Mouse (Mus musculus): ENCODE measurements around the gene Erv3. TPM values are rescaled to one million over a fixed set of nuclear protein-coding genes. Genes with fewer than 3 reads are reported as not detected.
A peak's percentile ranks its signal among the peaks of the same experiment; 100 is the strongest.

Gene Erv3
- polyA plus RNA-seq, 1 experiment from 2014 or later: not detected

DNA sequence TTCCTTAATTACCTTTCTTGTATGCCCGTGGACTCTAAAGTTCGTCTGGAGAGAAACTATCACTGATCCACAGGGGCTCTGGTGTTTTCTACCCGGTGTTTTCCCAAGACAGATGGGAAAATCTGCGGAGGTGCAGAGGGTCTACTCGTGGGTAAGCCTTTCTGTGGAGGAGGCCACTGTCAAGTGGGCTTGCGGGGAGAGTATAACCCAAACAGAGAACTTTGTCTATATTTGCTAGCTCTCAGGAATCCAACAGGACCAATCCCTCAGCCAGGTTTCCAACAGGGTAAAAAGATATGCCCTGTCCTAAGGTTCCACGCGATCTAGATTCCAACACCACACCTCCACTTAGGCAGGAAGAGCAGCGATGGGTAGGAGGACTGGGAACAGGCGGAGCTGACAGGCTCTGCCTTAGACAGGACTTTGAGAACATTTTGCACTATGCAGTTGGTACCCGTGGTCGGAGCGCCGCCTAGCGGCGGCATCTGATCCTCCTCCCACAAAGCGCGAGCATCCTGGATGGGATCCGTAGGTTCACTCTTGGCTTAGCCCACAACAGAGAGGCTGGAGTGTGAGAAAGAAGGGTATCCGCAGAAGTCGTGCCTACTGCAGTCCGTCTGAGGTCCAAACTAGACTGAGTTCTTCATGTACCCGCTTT lies 46.9 kb downstream of the Erv3 start:
- TF ChIP-seq CTCF (IDR thresholded peaks at IDR 0.05): peak; percentile 91
- POLR2A ChIA-PET: interaction anchor here (0.8 kb wide), 1 partner anchor 264 kb away, joined by 3 read pairs; no protein-coding TSS in a partner anchor

DNA sequence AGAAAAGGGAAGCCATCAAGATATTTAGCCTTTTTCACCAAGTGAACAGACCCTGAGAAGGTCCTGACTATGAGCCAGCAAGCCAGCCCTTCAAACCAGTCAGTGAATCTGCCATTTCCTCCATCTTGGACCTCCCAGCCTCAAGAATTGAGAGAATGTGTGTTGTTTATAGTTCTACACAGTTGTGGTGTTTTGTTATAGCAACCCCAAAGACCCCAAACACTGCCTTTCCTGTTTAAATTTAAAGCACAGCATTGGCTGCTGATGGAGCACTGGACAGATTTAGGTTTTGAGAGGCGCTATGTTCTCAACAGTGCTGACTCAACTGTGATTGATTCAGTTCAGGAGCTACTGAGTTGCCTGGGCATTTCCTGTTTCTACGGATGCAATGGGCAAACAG lies 47.9 kb downstream of the Erv3 start:
- no peak for ATAC-seq
- TF ChIP-seq CTCF (IDR thresholded peaks at IDR 0.05): no peak
- in situ Hi-C loops (cut with MboI; ENCODE audit: low pct_unique_long_range_greater_than_20kb): loop anchor here (10.0 kb wide), 2 partner anchors 267 to 387 kb away; no protein-coding TSS in a partner anchor
- ChIA-PET CTCF (interaction anchor here (1.1 to 3.3 kb wide), 8 partner anchors 9 to 281 kb away, joined by 3 to 20 read pairs (median 5); partner anchors contain the start of gene Adra1d), POLR2A (no interaction called here)
- DNase-seq (ENCODE audit: low read depth, low spot score): no peak
- no peaks in the 10 kb centered on the region for H3K27me3 ChIP-seq

More for the DNA sequence above, 46.9 kb downstream of the Erv3 start:
- ATAC-seq (peak; percentile 54), DNase-seq (ENCODE audit: low read depth, low spot score) (no peak)
- CTCF ChIA-PET: interaction anchor here (0.6 to 3.3 kb wide), 14 partner anchors 10 to 303 kb away, joined by 3 to 20 read pairs (median 4); partner anchors contain the start of gene Adra1d
- no peaks in the 10 kb centered on the region for H3K27me3 ChIP-seq
- in situ Hi-C loops (cut with MboI; ENCODE audit: low pct_unique_long_range_greater_than_20kb): loop anchor here (10.0 kb wide), 2 partner anchors 268 to 388 kb away; no protein-coding TSS in a partner anchor

DNA sequence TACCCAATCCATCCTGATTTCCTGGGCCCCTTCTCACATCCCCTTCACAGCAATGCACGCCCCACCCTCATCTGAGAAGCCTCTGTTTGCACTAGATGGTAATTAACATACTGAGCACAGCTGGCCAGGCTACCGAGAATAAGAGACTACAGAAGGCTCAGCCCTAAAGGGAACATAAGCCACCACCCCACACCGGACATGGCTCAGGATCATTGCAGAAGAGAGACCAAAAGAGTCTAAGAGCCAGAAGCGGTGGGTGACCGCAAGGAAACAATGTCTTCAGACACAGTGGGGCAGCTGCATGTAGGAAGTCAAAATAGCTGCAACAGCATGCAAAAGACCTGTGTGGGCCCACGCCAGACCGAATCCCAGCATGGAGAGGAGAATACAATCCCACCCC lies 50.7 kb downstream of the Erv3 start:
- in situ Hi-C loops (cut with MboI; ENCODE audit: low pct_unique_long_range_greater_than_20kb): no loop called here
- no peak for DNase-seq (ENCODE audit: low read depth, low spot score)
- no peaks in the 10 kb centered on the region for H3K27me3 ChIP-seq
- no peak for TF ChIP-seq CTCF (IDR thresholded peaks at IDR 0.05)
- POLR2A ChIA-PET: no interaction called here
- ATAC-seq: no peak
- CTCF ChIA-PET: interaction anchor here (1.2 to 2.2 kb wide), 2 partner anchors 263 to 279 kb away, joined by 3 to 10 read pairs; no protein-coding TSS in a partner anchor

DNA sequence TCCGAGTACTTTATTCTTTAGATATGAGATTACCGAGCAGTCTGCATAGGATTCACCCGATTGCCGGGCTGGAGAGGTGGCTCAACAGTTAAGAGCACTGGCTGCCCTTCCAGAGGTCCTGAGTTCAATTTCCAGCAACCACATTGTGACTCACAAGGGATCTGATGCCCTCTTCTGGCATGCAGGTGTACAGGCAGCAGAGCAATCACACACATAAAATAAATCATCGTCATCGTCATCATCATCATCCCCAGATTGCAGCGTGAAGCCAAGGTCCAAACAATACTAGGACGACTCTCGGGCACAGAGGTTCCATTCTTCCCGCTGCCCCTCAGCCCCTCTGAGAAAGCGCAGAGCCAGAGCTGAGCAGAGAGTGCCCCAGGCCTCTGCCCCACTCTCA lies 51.9 kb downstream of the Erv3 start:
- in situ Hi-C loops (cut with MboI; ENCODE audit: low pct_unique_long_range_greater_than_20kb): no loop called here
- H3K27me3 ChIP-seq: no peaks in the 10 kb centered on the region
- no peak for DNase-seq (ENCODE audit: low read depth, low spot score)
- ATAC-seq: no peak
- ChIA-PET POLR2A (interaction anchor here (0.6 kb wide), 2 partner anchors 152 to 768 kb away, joined by 3 to 7 read pairs; no protein-coding TSS in a partner anchor), CTCF (interaction anchor here (0.9 to 1.4 kb wide), 2 partner anchors 263 to 278 kb away, joined by 3 to 7 read pairs; no protein-coding TSS in a partner anchor)
- peak; percentile 53 for TF ChIP-seq CTCF (IDR thresholded peaks at IDR 0.05)

DNA sequence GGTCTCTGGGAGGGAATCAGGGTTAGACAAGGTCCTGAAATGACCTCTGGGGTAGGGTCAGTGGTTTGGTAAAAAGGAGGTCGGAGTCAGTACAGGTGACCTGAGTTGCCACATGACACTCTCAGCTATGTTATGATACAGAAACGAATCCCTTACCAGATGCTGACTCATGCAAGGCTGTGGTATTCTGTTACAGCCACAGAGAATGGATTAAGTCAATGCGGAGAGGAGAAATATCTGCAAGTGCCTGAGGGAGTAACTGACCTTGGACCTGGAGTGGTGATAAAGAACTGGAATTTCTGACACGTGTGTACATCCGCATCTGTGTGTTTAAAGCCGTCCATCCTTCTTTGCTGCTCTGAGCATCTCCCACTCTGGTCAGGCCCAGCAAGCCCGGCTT lies 52.7 kb downstream of the Erv3 start:
- in situ Hi-C loops (cut with MboI; ENCODE audit: low pct_unique_long_range_greater_than_20kb): no loop called here
- H3K27me3 ChIP-seq: no peaks in the 10 kb centered on the region
- ChIA-PET CTCF (interaction anchor here (0.9 to 1.4 kb wide), 3 partner anchors 29 to 277 kb away, joined by 3 to 7 read pairs (median 3); no protein-coding TSS in a partner anchor), POLR2A (interaction anchor here (0.6 kb wide), 2 partner anchors 153 to 769 kb away, joined by 3 to 7 read pairs; no protein-coding TSS in a partner anchor)
- DNase-seq (ENCODE audit: low read depth, low spot score) (no peak), ATAC-seq (peak; percentile 44)
- TF ChIP-seq CTCF (IDR thresholded peaks at IDR 0.05): no peak

DNA sequence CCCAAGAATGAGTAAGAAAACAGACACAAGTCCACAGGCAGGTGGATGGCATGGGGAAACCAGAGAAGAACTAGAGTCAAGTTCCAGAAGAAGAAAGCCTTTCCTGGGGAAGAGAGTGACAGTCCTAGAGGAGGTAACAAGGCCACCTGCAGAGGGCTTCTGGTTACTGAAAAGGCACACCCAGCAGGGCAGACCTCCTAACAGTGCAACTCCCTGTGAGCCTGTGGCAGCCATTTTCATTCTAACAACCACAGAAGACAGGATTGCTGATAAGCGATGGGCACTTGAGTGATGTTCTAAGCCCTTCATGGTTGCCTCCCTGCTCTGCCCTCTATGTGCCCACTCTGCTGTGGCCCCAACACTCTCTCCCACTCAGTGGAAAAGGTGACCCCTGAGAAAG lies 54.2 kb downstream of the Erv3 start:
- in situ Hi-C loops (cut with MboI; ENCODE audit: low pct_unique_long_range_greater_than_20kb): no loop called here
- CTCF ChIA-PET: no interaction called here
- no peak for TF ChIP-seq CTCF (IDR thresholded peaks at IDR 0.05)
- no peaks in the 10 kb centered on the region for H3K27me3 ChIP-seq
- POLR2A ChIA-PET: no interaction called here
- DNase-seq (ENCODE audit: low read depth, low spot score): no peak
- no peak for ATAC-seq

DNA sequence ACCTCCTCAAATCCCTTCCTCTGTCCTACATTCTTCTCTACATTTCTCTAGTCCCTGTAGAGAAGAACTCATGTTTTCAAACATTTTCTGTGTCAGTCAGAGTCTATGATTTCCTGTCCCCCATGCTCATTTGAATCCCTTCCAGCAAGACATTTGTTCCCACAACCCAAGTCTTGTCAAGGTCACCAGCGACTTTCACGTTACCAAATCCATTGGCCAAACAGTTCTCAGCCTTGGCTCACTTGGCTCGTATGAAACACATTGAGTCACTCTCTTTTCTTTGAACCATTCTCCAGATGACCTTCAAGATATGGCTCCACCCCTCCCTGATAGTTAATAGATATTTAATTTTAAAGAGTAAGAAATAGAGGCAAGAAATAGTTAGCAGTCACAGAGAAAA lies 55.7 kb downstream of the Erv3 start:
- in situ Hi-C loops (cut with MboI; ENCODE audit: low pct_unique_long_range_greater_than_20kb): no loop called here
- ChIA-PET CTCF (interaction anchor here (1.3 kb wide), 3 partner anchors 8 to 32 kb away, joined by 3 to 5 read pairs (median 3); no protein-coding TSS in a partner anchor), POLR2A (no interaction called here)
- ATAC-seq: no peak
- DNase-seq (ENCODE audit: low read depth, low spot score): no peak
- no peaks in the 10 kb centered on the region for H3K27me3 ChIP-seq
- TF ChIP-seq CTCF (IDR thresholded peaks at IDR 0.05): no peak

Other genes with a start within 250 kb of the Erv3 start
- gene Prnp, start 50.2 kb upstream of the Erv3 start, polyA plus RNA-seq (2021): 148 TPM
- gene Prn, start 50.2 kb upstream of the Erv3 start, polyA plus RNA-seq (2021): not detected
- 0.15 TPM for gene Prnd, start 91.1 kb upstream of the Erv3 start, polyA plus RNA-seq (2021)
- 3.2 TPM for gene Rassf2, start 170.5 kb upstream of the Erv3 start, polyA plus RNA-seq (2021)

Data from Patski (cell line).